Mouse (Mus musculus) myocyte (in vitro differentiated cells): ENCODE results near the gene Traf2. TPM values are rescaled to one million over a fixed set of nuclear protein-coding genes. Genes with fewer than 3 reads are reported as not detected.

Experiments
- H3K27me3 ChIP-seq: one replicate; pipeline ENCODE4 v1.6.1; 2011; ENCODE audit not compliant: control insufficient read depth, insufficient read depth, insufficient read length
- H3K36me3 ChIP-seq: one replicate; pipeline ENCODE4 v1.6.1; 2011; ENCODE audit not compliant: control insufficient read depth, insufficient read depth
- H3K4me2 ChIP-seq: one replicate; pipeline ENCODE4 v1.6.1; 2011; ENCODE audit warnings: low read depth, control low read depth
- H3K4me3 ChIP-seq: one replicate; pipeline ENCODE4 v1.5.1; 2011; ENCODE audit warnings: mild to moderate bottlenecking, control low read depth, moderate library complexity
- H3K79me2 ChIP-seq: one replicate; pipeline ENCODE4 v1.6.1; 2011; ENCODE audit not compliant: control insufficient read depth, insufficient read depth
- H3ac ChIP-seq: one replicate; pipeline ENCODE4 v1.6.1; 2011; ENCODE audit not compliant: control insufficient read depth, insufficient read length
- CEBPB ChIP-seq: IDR thresholded peaks from 2 replicates; pipeline ENCODE4 v1.6.1; 2011; ENCODE audit warnings: mild to moderate bottlenecking, moderate library complexity; ENCODE audit not compliant: poor library complexity, insufficient read depth, severe bottlenecking
- E2F4 ChIP-seq: IDR thresholded peaks from one replicate; pipeline ENCODE4 v1.6.1; 2011; ENCODE audit warnings: mild to moderate bottlenecking, control low read depth, moderate library complexity; ENCODE audit not compliant: insufficient read depth
- MAX ChIP-seq: IDR thresholded peaks from one replicate; pipeline ENCODE4 v1.6.1; 2011; ENCODE audit warnings: low read depth, mild to moderate bottlenecking, control low read depth
- MYOD1 ChIP-seq, 3 experiments: IDR thresholded peaks; one replicate each; pipeline ENCODE4 v1.6.1; 2011; ENCODE audit warnings: control low read depth in 2 of 3, low read depth in 2 of 3, mild to moderate bottlenecking in 2 of 3, moderate library complexity in 1 of 3; ENCODE audit not compliant: insufficient read length in 2 of 3, control insufficient read depth in 1 of 3
- MYOG ChIP-seq, 3 experiments: IDR thresholded peaks; one replicate each; pipeline ENCODE4 v1.6.1; 2011; ENCODE audit warnings: control low read depth in 2 of 3, low read depth in 2 of 3, mild to moderate bottlenecking in 2 of 3; ENCODE audit not compliant: insufficient read length in 2 of 3, control insufficient read depth in 1 of 3, insufficient read depth in 1 of 3
- POLR2A ChIP-seq: IDR thresholded peaks from one replicate; pipeline ENCODE4 v1.6.1; 2011; ENCODE audit warnings: low read depth, mild to moderate bottlenecking, control low read depth, moderate library complexity; ENCODE audit not compliant: insufficient read length
- POLR2AphosphoS2 ChIP-seq: IDR thresholded peaks from one replicate; pipeline ENCODE4 v1.6.1; 2011; ENCODE audit warnings: low read depth, control low read depth; ENCODE audit not compliant: insufficient read length
- REST ChIP-seq: IDR thresholded peaks from one replicate; pipeline ENCODE4 v1.6.1; 2011; ENCODE audit warnings: mild to moderate bottlenecking, control low read depth, moderate library complexity; ENCODE audit not compliant: insufficient read depth, insufficient read length
- SRF ChIP-seq: IDR thresholded peaks from one replicate; pipeline ENCODE4 v1.6.1; 2011; ENCODE audit warnings: low read depth; ENCODE audit not compliant: control insufficient read depth, insufficient read length
- TCF12 ChIP-seq: IDR thresholded peaks from one replicate; pipeline ENCODE4 v1.6.1; 2011; ENCODE audit warnings: mild to moderate bottlenecking, control low read depth; ENCODE audit not compliant: poor library complexity, insufficient read depth, severe bottlenecking
- TCF3 ChIP-seq: IDR thresholded peaks from one replicate; pipeline ENCODE4 v1.6.1; 2011; ENCODE audit warnings: low read depth, control low read depth; ENCODE audit not compliant: insufficient read length
- USF1 ChIP-seq: IDR thresholded peaks from one replicate; pipeline ENCODE4 v1.6.1; 2011; ENCODE audit warnings: low read depth, mild to moderate bottlenecking, control low read depth, moderate library complexity
- polyA plus RNA-seq: library from polyadenylated mRNA; unstranded; fragments of >200 nt; fragmentation: generic; extraction: Trizol; gene quantifications from one replicate; pipeline ENCODE4 v1.2.1, GENCODE M21; 2012; ENCODE audit warnings: missing spikeins

Traf2 gene
- polyA plus RNA-seq, 1 experiment = 40.4 TPM

DNA sequence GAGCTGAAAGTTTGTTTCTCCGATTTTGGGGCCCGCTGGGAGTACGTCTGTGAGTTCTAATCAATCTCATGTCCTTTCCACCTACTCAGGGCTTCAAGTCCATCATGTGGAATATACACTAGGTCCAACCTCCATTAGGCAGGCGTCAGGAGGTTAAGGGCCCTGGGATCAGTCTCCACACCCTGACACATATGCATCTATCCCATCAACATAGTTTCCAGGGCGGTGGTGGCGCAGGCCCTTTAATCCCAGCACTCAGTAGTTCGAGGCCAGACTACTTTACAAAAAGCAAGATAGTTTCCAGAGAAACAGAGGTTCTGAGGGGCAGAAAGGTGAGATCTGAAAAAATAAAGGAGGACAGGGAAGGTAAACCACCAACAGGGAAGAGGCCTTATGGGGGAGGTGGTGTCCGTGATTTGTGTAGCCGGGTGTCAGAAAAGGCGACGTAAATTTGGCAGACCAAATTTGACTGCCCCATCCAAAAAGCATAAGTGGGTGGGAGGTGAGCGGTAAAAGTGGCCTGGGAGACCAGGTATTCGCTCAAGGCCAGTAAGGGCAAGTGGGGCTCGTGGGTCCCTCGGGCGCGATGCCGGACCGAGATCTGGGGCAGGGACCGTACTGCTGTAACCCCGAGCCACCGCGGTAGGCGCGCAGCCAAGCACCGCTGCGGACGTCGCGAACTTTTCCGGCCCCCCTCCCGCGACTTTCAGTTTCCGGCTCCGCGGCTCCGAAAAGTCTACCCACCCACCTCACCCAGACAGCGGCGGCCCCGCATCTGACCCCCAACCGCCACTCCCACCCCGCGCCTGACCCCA is 537 bp downstream of the Traf2 start:
- no peak for TF ChIP-seq POLR2AphosphoS2
- no peak for TF ChIP-seq MAX
- TF ChIP-seq MYOD1 (IDR thresholded peaks at IDR 0.05; ENCODE audit: control insufficient read depth in 1 of 3, insufficient read length in 2 of 3, low read depth in 2 of 3) = peak in 1 of 3 experiments; percentile 14
- no peak for TF ChIP-seq TCF3
- TF ChIP-seq POLR2A = peak; percentile 65
- no peak for TF ChIP-seq MYOG (IDR thresholded peaks at IDR 0.05; ENCODE audit: control insufficient read depth in 1 of 3, insufficient read depth in 1 of 3, insufficient read length in 2 of 3, low read depth in 2 of 3)
- no peak for TF ChIP-seq CEBPB
- no peak for TF ChIP-seq E2F4
- TF ChIP-seq REST = no peak
- TF ChIP-seq USF1 = no peak
- Histone ChIP-seq H3K79me2 (peaks cover 50% of the 10 kb centered on the region), H3ac (peak overlapping the region; percentile 28)

DNA sequence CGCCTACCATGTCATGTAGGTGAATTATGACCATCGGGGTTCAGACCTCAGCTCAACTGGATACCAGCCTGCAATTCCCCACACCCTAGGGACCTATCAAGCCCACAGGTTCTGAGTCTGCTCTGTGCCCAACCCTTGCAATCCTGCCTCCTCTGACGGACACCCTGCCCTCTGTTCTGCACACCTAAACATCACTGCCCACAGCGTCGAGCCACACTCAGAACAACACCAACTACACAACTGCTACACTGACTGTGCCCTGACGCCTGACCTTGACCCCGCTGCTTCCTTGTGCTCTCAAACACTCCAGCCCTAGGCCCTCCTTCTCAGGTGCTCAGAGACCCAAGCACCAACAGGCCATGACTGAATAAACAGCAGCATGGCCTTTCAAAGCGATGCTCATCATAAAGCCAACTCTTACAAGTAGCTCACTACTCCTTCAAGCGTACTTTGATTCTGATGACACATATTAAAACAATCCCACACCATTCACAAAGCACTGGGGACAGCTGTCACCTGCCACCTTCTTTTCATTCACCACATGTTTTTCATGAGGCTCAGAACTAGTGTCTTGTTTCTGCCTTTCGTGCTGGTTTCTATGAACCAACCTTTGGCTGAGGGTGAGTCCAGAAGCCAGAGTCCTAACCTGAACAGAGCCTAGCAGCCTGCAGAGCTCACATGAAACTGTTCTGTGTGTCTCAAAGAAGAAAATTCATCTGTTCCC is 4.9 kb downstream of the Traf2 start:
- Histone ChIP-seq H3K4me2 (peak overlapping the region; percentile 26), H3K4me3 (no peak overlapping the region), H3ac (no peak overlapping the region), H3K27me3 (no peaks in the 10 kb centered on the region), H3K36me3 (peaks cover 21% of the 10 kb centered on the region), H3K79me2 (peaks cover 94% of the 10 kb centered on the region)
- TF ChIP-seq REST (no peak), MAX (no peak), POLR2AphosphoS2 (peak; percentile 18), MYOG (IDR thresholded peaks at IDR 0.05; ENCODE audit: control insufficient read depth in 1 of 3, insufficient read depth in 1 of 3, insufficient read length in 2 of 3, low read depth in 2 of 3) (peak in 2 of 3 experiments; percentile 54 to 83), TCF12 (peak; percentile 72), POLR2A (no peak), MYOD1 (IDR thresholded peaks at IDR 0.05; ENCODE audit: control insufficient read depth in 1 of 3, insufficient read length in 2 of 3, low read depth in 2 of 3) (peak; percentile 46 to 89 (median 79)), CEBPB (no peak), SRF (no peak), E2F4 (no peak), TCF3 (no peak), USF1 (no peak)

More for the DNA sequence above, 537 bp downstream of the Traf2 start:
- peak overlapping the region; percentile 93 for H3K4me2 ChIP-seq
- H3K4me3 ChIP-seq = peak overlapping the region; percentile 77
- no peaks in the 10 kb centered on the region for H3K27me3 ChIP-seq
- H3K36me3 ChIP-seq = peaks cover 4% of the 10 kb centered on the region

DNA sequence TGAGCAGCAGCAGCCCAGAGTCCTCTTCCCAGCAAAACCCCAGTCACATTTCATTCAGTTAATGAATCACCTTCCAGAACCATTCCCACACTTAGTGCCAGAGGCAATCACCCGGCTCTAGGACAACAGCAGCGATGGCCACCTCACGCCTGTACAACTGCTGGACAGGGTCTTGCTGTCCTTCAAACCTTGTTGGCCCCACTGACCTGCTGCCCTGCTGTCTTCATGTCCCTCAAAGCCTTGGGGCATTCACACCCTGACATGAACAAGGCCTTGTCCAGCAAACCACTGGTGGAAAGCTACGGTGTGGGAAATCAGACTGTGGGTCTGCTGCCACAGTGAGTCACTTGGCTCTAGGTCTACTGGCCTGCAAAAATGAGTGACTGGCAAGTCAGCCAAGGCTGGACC is 6.2 kb downstream of the Traf2 start:
- TF ChIP-seq POLR2A (no peak), POLR2AphosphoS2 (no peak), MAX (no peak), CEBPB (no peak), MYOG (IDR thresholded peaks at IDR 0.05; ENCODE audit: control insufficient read depth in 1 of 3, insufficient read depth in 1 of 3, insufficient read length in 2 of 3, low read depth in 2 of 3) (no peak), TCF3 (no peak), MYOD1 (IDR thresholded peaks at IDR 0.05; ENCODE audit: control insufficient read depth in 1 of 3, insufficient read length in 2 of 3, low read depth in 2 of 3) (no peak), TCF12 (no peak), USF1 (no peak), SRF (no peak)
- H3K4me3 ChIP-seq = no peak overlapping the region
- H3K36me3 ChIP-seq = peaks cover 27% of the 10 kb centered on the region
- no peak overlapping the region for H3ac ChIP-seq
- peaks cover 84% of the 10 kb centered on the region for H3K79me2 ChIP-seq
- H3K27me3 ChIP-seq = no peaks in the 10 kb centered on the region
- peak overlapping the region; percentile 20 for H3K4me2 ChIP-seq

DNA sequence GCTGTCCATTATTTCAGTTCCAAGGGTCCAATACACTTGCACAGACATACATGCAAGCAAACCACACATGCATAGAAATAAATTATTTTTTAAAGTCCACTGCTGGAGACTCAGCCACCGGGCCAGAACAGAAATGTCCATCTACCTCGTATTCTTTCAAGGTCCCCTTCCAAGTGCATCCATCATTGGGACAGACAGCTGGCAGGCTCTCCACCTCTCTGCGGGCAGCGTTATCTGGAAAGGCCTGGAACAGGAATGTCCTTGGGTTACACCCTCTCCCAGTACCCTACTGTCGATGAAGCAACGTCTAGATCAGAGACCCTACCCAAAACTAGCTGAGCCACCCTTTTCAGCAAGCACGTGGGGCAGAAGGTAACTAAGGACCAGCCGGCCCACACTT is 10.2 kb downstream of the Traf2 start:
- H3ac ChIP-seq = no peak overlapping the region
- H3K36me3 ChIP-seq = peaks cover 43% of the 10 kb centered on the region
- peaks cover 67% of the 10 kb centered on the region for H3K79me2 ChIP-seq
- H3K4me3 ChIP-seq = no peak overlapping the region
- no peaks in the 10 kb centered on the region for H3K27me3 ChIP-seq
- no peak overlapping the region for H3K4me2 ChIP-seq
- TF ChIP-seq MYOG (IDR thresholded peaks at IDR 0.05; ENCODE audit: control insufficient read depth in 1 of 3, insufficient read depth in 1 of 3, insufficient read length in 2 of 3, low read depth in 2 of 3) = peak in 1 of 3 experiments; percentile 21
- TF ChIP-seq MYOD1 (IDR thresholded peaks at IDR 0.05; ENCODE audit: control insufficient read depth in 1 of 3, insufficient read length in 2 of 3, low read depth in 2 of 3) = no peak
